Mouse (Mus musculus) erythroblast, embryonic 14.5 days (primary cell): Measurements from ENCODE around the gene Napb. TPM values are rescaled to one million over a fixed set of nuclear protein-coding genes. Genes with fewer than 3 reads are reported as not detected.
A peak's percentile ranks its signal among the peaks of the same experiment; 100 is the strongest.

Experiments
- H3K27me3 ChIP-seq: 2 replicates; pipeline ENCODE4 v1.6.1; 2012; ENCODE audit warnings: inconsistent platforms; ENCODE audit not compliant: control insufficient read depth
- H3K36me3 ChIP-seq: 2 replicates; pipeline ENCODE4 v1.6.1; 2012; ENCODE audit warnings: mild to moderate bottlenecking, inconsistent platforms; ENCODE audit not compliant: control insufficient read depth
- H3K4me1 ChIP-seq: 2 replicates; pipeline ENCODE4 v1.6.1; 2012; ENCODE audit warnings: inconsistent platforms; ENCODE audit not compliant: control insufficient read depth
- H3K4me3 ChIP-seq: replicated peaks from 2 replicates; pipeline ENCODE3; 2012; ENCODE audit warnings: moderate library complexity, mild to moderate bottlenecking, inconsistent platforms
- H3K9me3 ChIP-seq: 2 replicates; pipeline ENCODE4 v1.6.1; 2012; ENCODE audit warnings: low read length, inconsistent platforms, mixed read lengths; ENCODE audit not compliant: control insufficient read depth
- GATA1 ChIP-seq: IDR thresholded peaks from 2 replicates; pipeline ENCODE4 v1.6.1; 2012; ENCODE audit warnings: low read length, inconsistent platforms, mixed read lengths
- TAL1 ChIP-seq: IDR thresholded peaks from 3 replicates; pipeline ENCODE4 v1.6.1; 2012; ENCODE audit warnings: low read length, inconsistent platforms, mixed read lengths
- polyA plus RNA-seq: library from polyadenylated mRNA; stranded (reverse); fragments of >175 nt; gene quantifications from 2 replicates; pipeline ENCODE4 v1.2.3, GENCODE M21; 2012

Gene Napb
- polyA plus RNA-seq, 1 experiment: not detected

- Histone ChIP-seq H3K4me3 (no peak overlapping the region), H3K4me1 (peaks cover 72% of the 10 kb centered on the region), H3K36me3 (peaks cover 55% of the 10 kb centered on the region), H3K27me3 (no peaks in the 10 kb centered on the region), H3K9me3 (no peaks in the 10 kb centered on the region)
- TF ChIP-seq TAL1: no peak
- TF ChIP-seq GATA1: no peak
These were observed 52.9 kb downstream of the Napb start for GRCm38 (mm10) chr2:148679346-148679745.

- Histone ChIP-seq H3K4me1 (peaks cover 80% of the 10 kb centered on the region), H3K9me3 (no peaks in the 10 kb centered on the region), H3K4me3 (peak overlapping the region; percentile 53), H3K27me3 (no peaks in the 10 kb centered on the region), H3K36me3 (peaks cover 49% of the 10 kb centered on the region)
- TF ChIP-seq GATA1: no peak
- no peak for TF ChIP-seq TAL1
These were observed 54.5 kb downstream of the Napb start for GRCm38 (mm10) chr2:148677801-148678200.

GRCm38 (mm10) chr2:148672199-148673096 lies 59.8 kb downstream of the Napb start, which contains the start of gene Nxt1:
Gene Nxt1 (plus strand): TSS chr2:148672601.
- TF ChIP-seq GATA1 (peak; percentile 18; the same call in 1 of the 2 replicates), TAL1 (no peak; the same call in 2 of the 3 replicates)
- peak within 1 kb of the TSS; percentile 89 for H3K4me3 ChIP-seq
- no peaks in the 10 kb centered on the region for H3K9me3 ChIP-seq
- H3K36me3 ChIP-seq: peaks cover 34% of the 10 kb centered on the region
- H3K4me1 ChIP-seq: peaks cover 44% of the 10 kb centered on the region
- H3K27me3 ChIP-seq: peaks cover 8% of the 10 kb centered on the region

- Histone ChIP-seq H3K9me3 (no peaks in the 10 kb centered on the region), H3K4me3 (no peak overlapping the region), H3K4me1 (no peaks in the 10 kb centered on the region), H3K36me3 (no peaks in the 10 kb centered on the region), H3K27me3 (peaks cover 7% of the 10 kb centered on the region)
- TF ChIP-seq TAL1: no peak
- TF ChIP-seq GATA1: no peak
These were observed 68.8 kb downstream of the Napb start for GRCm38 (mm10) chr2:148663458-148663857.

- H3K4me3 ChIP-seq: no peak overlapping the region
- no peaks in the 10 kb centered on the region for H3K36me3 ChIP-seq
- H3K4me1 ChIP-seq: no peaks in the 10 kb centered on the region
- TF ChIP-seq TAL1: no peak
- no peak for TF ChIP-seq GATA1
- no peaks in the 10 kb centered on the region for H3K9me3 ChIP-seq
- H3K27me3 ChIP-seq: no peaks in the 10 kb centered on the region
These were observed 77.3 kb downstream of the Napb start for GRCm38 (mm10) chr2:148654961-148655360.

GRCm38 (mm10) chr2:148650587-148651357 lies 81.5 kb downstream of the Napb start:
- Histone ChIP-seq H3K9me3 (no peaks in the 10 kb centered on the region), H3K4me1 (no peaks in the 10 kb centered on the region), H3K27me3 (no peaks in the 10 kb centered on the region), H3K36me3 (no peaks in the 10 kb centered on the region), H3K4me3 (no peak overlapping the region)
- TF ChIP-seq GATA1: no peak
- no peak for TF ChIP-seq TAL1

GRCm38 (mm10) chr2:148644421-148645000 lies 87.8 kb downstream of the Napb start:
- H3K9me3 ChIP-seq: no peaks in the 10 kb centered on the region
- no peaks in the 10 kb centered on the region for H3K27me3 ChIP-seq
- no peaks in the 10 kb centered on the region for H3K36me3 ChIP-seq
- TF ChIP-seq TAL1 (no peak), GATA1 (no peak)
- H3K4me3 ChIP-seq: no peak overlapping the region
- H3K4me1 ChIP-seq: no peaks in the 10 kb centered on the region

Other genes with a start within 250 kb of the Napb start
- gene Nxt1, start 59.9 kb downstream of the Napb start, polyA plus RNA-seq: 4.3 and 4.6 TPM in 2 replicates
- 0.06 and 0.09 TPM in 2 replicates for gene Gzf1, start 51.4 kb downstream of the Napb start, polyA plus RNA-seq
- not detected in 2 replicates for gene Cstl1, start 17.9 kb upstream of the Napb start, polyA plus RNA-seq
- not detected in 2 replicates for gene Cst11, start 39.0 kb upstream of the Napb start, polyA plus RNA-seq
- gene 8030411F24Rik, start 49.5 kb upstream of the Napb start, polyA plus RNA-seq: not detected in 2 replicates
- not detected in 2 replicates for gene Cst12, start 56.9 kb upstream of the Napb start, polyA plus RNA-seq
- not detected in 2 replicates for gene Cst8, start 66.3 kb upstream of the Napb start, polyA plus RNA-seq
- gene Cst13, start 87.6 kb upstream of the Napb start, polyA plus RNA-seq: not detected in 2 replicates
- gene Cst9, start 102.7 kb upstream of the Napb start, polyA plus RNA-seq: not detected in 2 replicates
- not detected in 2 replicates for gene 9230104L09Rik, start 132.6 kb upstream of the Napb start, polyA plus RNA-seq
- gene Cst3, start 143.2 kb upstream of the Napb start, polyA plus RNA-seq: 7.4 and 8.3 TPM in 2 replicates